Mouse (Mus musculus): ENCODE data around the gene Camp. TPM values are rescaled to one million over a fixed set of nuclear protein-coding genes. Genes with fewer than 3 reads are reported as not detected.

Gene Camp
- polyA plus RNA-seq, 1 experiment from 2014 or later: 1.3 TPM

DNA sequence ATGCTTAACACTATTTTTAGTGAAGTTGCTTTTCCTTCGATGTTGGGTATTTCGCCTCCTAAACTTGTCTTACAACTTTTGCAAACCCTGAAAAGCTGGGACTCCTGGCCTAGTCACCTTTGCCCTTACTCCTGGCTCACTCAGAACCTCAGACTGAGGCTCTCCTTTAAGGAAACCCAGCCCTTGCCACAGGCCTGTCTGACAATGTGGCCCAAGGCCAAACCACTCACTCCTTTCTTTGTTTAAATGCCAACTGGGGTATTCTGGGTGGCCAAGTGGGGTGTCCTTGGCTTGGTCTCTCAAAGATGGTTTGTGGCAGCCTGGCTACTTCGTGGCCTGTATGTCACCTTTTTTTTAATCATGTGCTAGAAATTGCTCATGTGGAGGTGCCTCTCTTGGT is 27.3 kb upstream of the Camp start:
- 3% methylated on average over 3 of the region's 3 CpGs for WGBS
- ATAC-seq: no peak
- Histone ChIP-seq H3K27ac (ENCODE audit: low read depth, low read length) (peak overlapping the region; percentile 92), H3K9me3 (ENCODE audit: control insufficient read depth) (no peaks in the 10 kb centered on the region), H3K27me3 (replicated peaks; ENCODE audit: control insufficient read depth, insufficient read depth, low read length) (no peaks in the 10 kb centered on the region), H3K36me3 (ENCODE audit: control insufficient read depth, insufficient read depth) (peaks cover 18% of the 10 kb centered on the region), H3K9ac (ENCODE audit: low read depth, low read length) (peak overlapping the region; percentile 78; the same call in 1 of the 2 replicates), H3K4me3 (ENCODE audit: low read depth, low read length) (peak overlapping the region; percentile 87), H3K4me2 (replicated peaks; ENCODE audit: low read depth) (peak overlapping the region; percentile 78), H3K4me1 (replicated peaks; ENCODE audit: control insufficient read depth, insufficient read depth, low read length) (0 out of 2 replicates have a peak, but pooled peaks cover 4% of the 10 kb centered on the region)
- no peak for TF ChIP-seq CTCF (IDR thresholded peaks at IDR 0.05; ENCODE audit: low read depth)

DNA sequence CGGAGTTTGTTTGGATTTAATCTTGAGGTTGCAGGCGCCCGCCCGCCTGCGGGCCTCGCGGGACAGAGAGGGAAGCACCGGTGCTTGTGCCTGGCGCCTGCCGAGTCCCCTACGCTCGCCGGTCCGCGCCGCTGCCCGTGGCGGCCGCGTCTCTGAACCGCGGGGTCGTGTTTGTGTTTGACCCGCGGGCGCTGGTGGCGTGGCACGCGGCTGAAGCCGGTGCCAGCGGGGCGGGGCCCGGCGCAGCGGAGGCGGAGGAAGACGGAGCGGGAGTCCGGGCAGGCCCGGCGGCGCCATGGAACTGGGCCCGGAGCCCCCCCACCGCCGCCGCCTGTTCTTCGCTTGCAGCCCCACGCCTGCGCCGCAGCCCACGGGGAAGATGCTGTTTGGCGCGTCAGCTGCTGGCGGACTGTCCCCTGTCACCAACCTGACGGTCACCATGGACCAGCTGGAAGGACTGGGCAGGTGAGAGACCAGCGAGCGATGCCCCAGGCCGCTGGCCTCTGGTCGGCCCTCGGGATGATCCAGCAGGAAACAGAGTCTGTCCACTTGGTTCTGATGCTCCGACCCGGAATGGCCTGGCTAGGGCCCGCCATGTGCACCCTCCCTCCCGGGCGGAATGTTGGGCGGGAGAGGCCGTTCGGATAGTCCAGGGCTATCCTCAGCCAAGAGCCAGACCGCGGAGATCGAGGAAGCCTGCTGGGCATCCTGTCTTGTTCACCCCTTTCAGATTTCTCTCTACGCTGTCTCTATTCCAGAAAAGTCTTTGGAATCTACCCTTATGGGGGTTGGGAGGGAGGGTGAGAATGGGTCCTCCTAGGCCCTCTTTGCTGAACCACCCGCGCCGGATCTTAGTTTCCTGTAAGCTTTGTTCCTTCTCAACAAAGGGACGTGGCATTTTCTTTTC is 26.5 kb upstream of the Camp start:
- H3K9ac ChIP-seq (ENCODE audit: low read depth, low read length): peak overlapping the region; percentile 78
- under 1% methylated on average over 75 of the region's 76 CpGs for WGBS
- H3K9me3 ChIP-seq (ENCODE audit: control insufficient read depth): no peaks in the 10 kb centered on the region
- H3K27ac ChIP-seq (ENCODE audit: low read depth, low read length): peak overlapping the region; percentile 92
- H3K36me3 ChIP-seq (ENCODE audit: control insufficient read depth, insufficient read depth): peaks cover 13% of the 10 kb centered on the region
- peak; percentile 43 for ATAC-seq
- peak overlapping the region; percentile 87 for H3K4me3 ChIP-seq (ENCODE audit: low read depth, low read length)
- peak overlapping the region; percentile 78 for H3K4me2 ChIP-seq (replicated peaks; ENCODE audit: low read depth)
- no peaks in the 10 kb centered on the region for H3K27me3 ChIP-seq (replicated peaks; ENCODE audit: control insufficient read depth, insufficient read depth, low read length)
- H3K4me1 ChIP-seq (replicated peaks; ENCODE audit: control insufficient read depth, insufficient read depth, low read length): 0 out of 2 replicates have a peak, but pooled peaks cover 4% of the 10 kb centered on the region
- TF ChIP-seq CTCF (IDR thresholded peaks at IDR 0.05; ENCODE audit: low read depth): no peak

DNA sequence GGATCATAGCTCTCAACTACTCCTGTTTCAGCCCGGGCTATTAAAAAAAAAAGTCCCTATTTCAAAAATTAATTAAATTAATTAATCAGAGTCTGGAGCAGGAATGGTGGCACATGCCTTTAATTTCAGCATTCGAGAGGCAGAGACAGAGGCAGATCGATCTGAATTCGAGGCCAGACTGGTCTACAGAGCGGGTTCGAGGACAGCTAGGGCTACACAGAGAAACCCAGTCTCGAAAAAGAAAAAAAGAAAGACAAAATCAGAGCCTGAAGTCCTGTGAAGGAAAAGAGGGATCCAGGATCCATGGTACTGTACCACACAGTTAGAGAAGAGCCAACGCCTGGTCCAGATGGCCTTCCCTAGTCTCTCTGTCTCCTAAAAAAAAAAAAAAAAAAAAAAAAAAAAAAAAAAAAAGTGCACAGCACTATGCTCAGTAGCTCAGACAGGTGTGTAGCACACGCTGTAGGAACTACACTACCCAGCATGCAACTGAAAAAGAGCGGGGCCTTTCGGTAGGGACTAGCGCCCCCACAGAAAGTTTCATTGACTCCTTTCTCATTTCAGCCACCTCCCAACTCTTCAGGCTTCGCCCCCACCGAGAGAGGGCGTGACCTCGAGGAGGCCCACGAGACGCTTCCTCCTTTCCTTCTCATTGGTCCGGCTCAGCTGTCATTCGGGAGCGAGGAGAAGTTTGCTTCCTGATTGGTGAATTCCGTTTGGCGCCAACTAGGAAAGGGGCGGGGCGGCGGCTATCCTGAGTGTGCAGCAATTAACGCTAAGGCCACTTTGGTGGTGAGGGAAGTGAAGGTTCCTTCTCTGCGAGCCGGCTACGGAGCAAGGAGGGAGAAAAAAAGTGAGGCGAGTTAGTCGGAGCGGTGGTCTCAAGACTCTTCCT is 25.6 kb upstream of the Camp start, which contains the start of gene Cdc25a:
Gene Cdc25a, plus strand, starts transcription at position 783 of the 895 bp plus-strand sequence.
- Histone ChIP-seq H3K9ac (ENCODE audit: low read depth, low read length) (peak within 1 kb of the TSS; percentile 78), H3K4me3 (ENCODE audit: low read depth, low read length) (peak within 1 kb of the TSS; percentile 87), H3K36me3 (ENCODE audit: control insufficient read depth, insufficient read depth) (peaks cover 6% of the 10 kb centered on the region), H3K27me3 (replicated peaks; ENCODE audit: control insufficient read depth, insufficient read depth, low read length) (no peaks in the 10 kb centered on the region), H3K4me1 (replicated peaks; ENCODE audit: control insufficient read depth, insufficient read depth, low read length) (0 out of 2 replicates have a peak, but pooled peaks cover 2% of the 10 kb centered on the region), H3K9me3 (ENCODE audit: control insufficient read depth) (no peaks in the 10 kb centered on the region), H3K27ac (ENCODE audit: low read depth, low read length) (peak within 1 kb of the TSS; percentile 92), H3K4me2 (replicated peaks; ENCODE audit: low read depth) (peak within 1 kb of the TSS; percentile 78)
- ATAC-seq: peak; percentile 87
- WGBS: 8% methylated on average over 33 of the region's 33 CpGs
- TF ChIP-seq CTCF (IDR thresholded peaks at IDR 0.05; ENCODE audit: low read depth): peak; percentile 80

DNA sequence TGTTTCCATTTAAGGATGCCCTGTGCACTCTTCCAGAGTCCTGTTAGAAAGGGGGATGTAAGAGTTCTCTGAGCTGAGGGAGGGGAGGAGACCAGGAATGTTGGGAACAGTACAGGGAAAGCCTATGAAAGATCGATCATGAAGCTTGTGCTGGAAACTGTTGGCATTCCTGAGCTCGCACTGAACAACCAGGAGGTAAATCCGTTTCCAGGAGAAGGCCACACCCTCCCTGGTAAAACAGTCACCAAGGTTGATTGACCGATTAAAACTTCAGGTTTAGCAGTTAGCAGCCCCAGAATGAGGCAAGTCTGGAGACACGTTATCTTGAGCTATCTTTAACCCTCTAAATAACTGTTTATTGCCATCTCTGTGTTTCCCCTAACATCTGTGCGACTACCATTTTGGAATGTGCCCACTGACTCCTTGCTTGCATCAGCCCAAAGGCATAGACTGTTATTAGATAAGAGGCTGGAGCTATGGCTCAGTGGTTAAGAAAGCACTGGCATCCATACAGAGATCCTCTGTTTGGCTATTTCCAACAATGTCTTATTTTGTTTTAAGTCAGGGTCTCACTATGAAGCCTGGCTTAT is 21.7 kb upstream of the Camp start:
- H3K4me3 ChIP-seq (ENCODE audit: low read depth, low read length): 0 out of 2 replicates have a peak overlapping the region, but pooled peaks have one; percentile 9
- no peak overlapping the region for H3K9ac ChIP-seq (ENCODE audit: low read depth, low read length)
- H3K4me1 ChIP-seq (replicated peaks; ENCODE audit: control insufficient read depth, insufficient read depth, low read length): no peaks in the 10 kb centered on the region
- H3K27me3 ChIP-seq (replicated peaks; ENCODE audit: control insufficient read depth, insufficient read depth, low read length): no peaks in the 10 kb centered on the region
- WGBS: 13% methylated on average over 6 of the region's 6 CpGs
- no peaks in the 10 kb centered on the region for H3K9me3 ChIP-seq (ENCODE audit: control insufficient read depth)
- no peak for ATAC-seq
- H3K36me3 ChIP-seq (ENCODE audit: control insufficient read depth, insufficient read depth): no peaks in the 10 kb centered on the region
- H3K4me2 ChIP-seq (replicated peaks; ENCODE audit: low read depth): peak overlapping the region; percentile 55
- no peak for TF ChIP-seq CTCF (IDR thresholded peaks at IDR 0.05; ENCODE audit: low read depth)
- no peak overlapping the region for H3K27ac ChIP-seq (ENCODE audit: low read depth, low read length)

DNA sequence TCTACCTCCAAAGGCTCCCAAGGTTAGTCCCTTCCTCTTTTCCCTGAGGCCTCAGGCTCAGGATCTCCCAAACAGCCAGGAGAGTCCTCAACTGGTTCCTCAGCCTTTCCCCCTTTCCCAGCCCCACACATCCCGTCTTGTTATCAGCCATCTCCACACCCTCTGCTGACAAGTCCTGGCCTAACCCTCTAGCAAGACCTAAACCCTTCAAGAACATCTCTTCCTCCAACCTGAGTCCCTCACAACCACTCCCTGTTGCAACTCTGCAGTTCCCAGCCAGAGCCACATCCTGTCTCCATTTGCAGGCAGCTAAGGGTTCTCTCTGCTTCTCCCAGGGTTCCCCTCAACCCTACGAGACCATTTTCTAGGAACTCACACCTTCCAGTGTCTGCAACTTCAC is 16.8 kb upstream of the Camp start:
- WGBS: 55% methylated on average over 2 of the region's 2 CpGs
- H3K4me2 ChIP-seq (replicated peaks; ENCODE audit: low read depth): no peak overlapping the region
- no peak for ATAC-seq
- no peak overlapping the region for H3K27ac ChIP-seq (ENCODE audit: low read depth, low read length)
- no peak overlapping the region for H3K9ac ChIP-seq (ENCODE audit: low read depth, low read length)
- no peaks in the 10 kb centered on the region for H3K27me3 ChIP-seq (replicated peaks; ENCODE audit: control insufficient read depth, insufficient read depth, low read length)
- H3K4me3 ChIP-seq (ENCODE audit: low read depth, low read length): no peak overlapping the region
- TF ChIP-seq CTCF (IDR thresholded peaks at IDR 0.05; ENCODE audit: low read depth): no peak
- H3K9me3 ChIP-seq (ENCODE audit: control insufficient read depth): no peaks in the 10 kb centered on the region
- H3K36me3 ChIP-seq (ENCODE audit: control insufficient read depth, insufficient read depth): no peaks in the 10 kb centered on the region
- no peaks in the 10 kb centered on the region for H3K4me1 ChIP-seq (replicated peaks; ENCODE audit: control insufficient read depth, insufficient read depth, low read length)

Measured in intestine, postnatal 0 days (tissue).